Mouse (Mus musculus) liver, postnatal 0 days (tissue): ENCODE results near the gene Slc25a44.

ENCODE experiments used
- CTCF ChIP-seq: sonication (generic); IDR thresholded peaks from 2 replicates; pipeline ENCODE4 v1.5.1; 2016; ENCODE audit warnings: antibody characterized with exemption, low read depth
- EP300 ChIP-seq: IDR thresholded peaks from 2 replicates; pipeline ENCODE4 v1.6.1; 2016; ENCODE audit warnings: antibody characterized with exemption, low read depth, mild to moderate bottlenecking

GRCm38 (mm10) chr3:88452716-88453115 lies 27.8 kb upstream of the Slc25a44 start:
- TF ChIP-seq CTCF: no peak
- TF ChIP-seq EP300: no peak
